Mouse (Mus musculus): ENCODE results near the gene Cdk6. TPM values are rescaled to one million over a fixed set of nuclear protein-coding genes. Genes with fewer than 3 reads are reported as not detected.
"Not testable (repeated sequence)": the region's sequence is repeated elsewhere in the genome, so short reads cannot be mapped to it uniquely, and the experiment has no call there.

The Cdk6 gene
- polyA plus RNA-seq, 1 experiment: 9.7 TPM

DNA sequence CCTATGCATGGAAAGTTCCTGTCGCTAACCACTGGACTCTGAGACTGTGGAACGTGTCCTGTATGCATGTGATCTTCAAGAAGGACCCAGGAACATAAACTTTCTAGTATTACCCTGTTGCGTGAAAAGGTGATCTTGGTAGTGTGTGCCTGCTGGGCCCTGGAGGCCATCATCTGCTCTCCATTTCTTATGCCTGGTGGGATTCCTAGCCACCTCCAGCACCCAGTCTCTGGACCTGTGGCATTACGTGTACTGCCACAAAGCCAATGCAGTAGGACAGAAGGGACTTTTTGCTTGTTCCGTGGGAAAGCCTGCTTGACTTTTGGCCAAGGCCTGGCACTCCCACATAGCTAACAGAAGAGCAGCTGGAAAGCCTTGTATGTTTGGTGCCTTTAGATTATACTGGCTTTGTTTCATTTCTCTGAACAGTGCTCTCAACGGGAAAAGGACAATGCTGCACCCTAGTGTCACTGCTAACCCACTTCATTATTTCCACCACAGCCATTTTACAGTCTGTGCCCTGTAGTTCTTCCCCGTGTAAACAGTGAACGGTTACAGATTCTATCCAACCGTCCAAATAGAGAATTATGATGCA is 175.3 kb downstream of the Cdk6 start:
- DNase-seq (ENCODE audit: low read depth in 1 of 2, low spot score in 2 of 2): peak in 1 of 2 experiments; percentile 34
- Histone ChIP-seq H3K4me3 (ENCODE audit: extremely low read depth, insufficient read depth, insufficient read length) (no peak overlapping the region), H3K36me3 (ENCODE audit: control insufficient read depth, insufficient read depth, low read length) (peaks cover 5% of the 10 kb centered on the region), H3K4me1 (ENCODE audit: control insufficient read depth, insufficient read depth, insufficient read length) (no peaks in the 10 kb centered on the region), H3K27me3 (ENCODE audit: control insufficient read depth, insufficient read depth, low read length) (no peaks in the 10 kb centered on the region), H3K27ac (ENCODE audit: insufficient read depth, low read length) (no peak overlapping the region)
- TF ChIP-seq CTCF (IDR thresholded peaks at IDR 0.05; ENCODE audit: extremely low read depth, insufficient read depth, insufficient read length, insufficient replicate concordance): no peak; the same call in 1 of the 2 replicates
- TF ChIP-seq POLR2A (IDR thresholded peaks at IDR 0.05; ENCODE audit: low read depth, low read length): no peak
- 65% methylated on average over 9 of the region's 9 CpGs for WGBS

DNA sequence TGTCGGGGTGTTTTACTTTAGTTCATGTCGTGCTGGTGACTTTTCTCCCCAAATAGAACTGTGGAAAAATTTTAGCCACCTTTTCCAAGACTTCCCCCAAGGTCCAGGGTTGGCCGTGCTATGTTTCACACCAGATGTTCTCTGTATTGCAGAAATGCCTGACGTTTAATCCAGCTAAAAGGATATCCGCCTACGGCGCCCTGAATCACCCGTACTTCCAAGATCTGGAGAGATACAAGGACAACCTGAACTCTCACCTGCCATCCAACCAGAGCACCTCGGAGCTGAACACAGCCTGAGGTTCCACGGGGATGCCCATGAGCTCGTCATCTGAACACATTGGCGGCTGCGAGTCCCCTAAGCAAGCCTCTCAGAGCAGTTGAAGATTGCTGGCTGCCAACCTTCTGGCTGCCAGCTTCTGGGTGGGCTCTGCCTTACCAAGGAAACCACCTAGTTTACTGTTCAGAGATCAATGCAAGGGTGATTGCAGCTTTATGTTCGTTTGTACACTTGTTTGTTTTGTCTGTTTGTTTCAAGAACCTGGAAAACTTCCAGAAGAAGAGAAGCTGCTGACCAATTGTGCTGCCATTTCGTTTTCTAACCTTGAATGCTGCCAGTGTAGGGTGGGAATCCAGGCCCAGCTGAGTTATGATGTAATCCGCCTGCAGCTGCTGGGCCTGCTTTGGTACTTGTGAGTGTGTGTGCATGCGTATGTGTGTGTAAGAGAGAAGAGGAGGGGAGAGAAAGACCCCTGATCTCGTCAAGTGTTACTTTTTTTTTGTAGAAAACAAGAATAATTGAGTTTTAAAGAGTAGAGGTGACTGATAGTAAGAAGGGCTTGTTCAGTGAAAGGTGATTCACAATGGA is 179.4 kb downstream of the Cdk6 start:
- Histone ChIP-seq H3K27ac (ENCODE audit: insufficient read depth, low read length) (no peak overlapping the region), H3K27me3 (ENCODE audit: control insufficient read depth, insufficient read depth, low read length) (no peaks in the 10 kb centered on the region), H3K4me3 (ENCODE audit: extremely low read depth, insufficient read depth, insufficient read length) (no peak overlapping the region), H3K36me3 (ENCODE audit: control insufficient read depth, insufficient read depth, low read length) (peaks cover 7% of the 10 kb centered on the region), H3K4me1 (ENCODE audit: control insufficient read depth, insufficient read depth, insufficient read length) (no peaks in the 10 kb centered on the region)
- no peak for DNase-seq (ENCODE audit: low read depth in 1 of 2, low spot score in 2 of 2)
- TF ChIP-seq CTCF (IDR thresholded peaks at IDR 0.05; ENCODE audit: extremely low read depth, insufficient read depth, insufficient read length, insufficient replicate concordance) (no peak), POLR2A (IDR thresholded peaks at IDR 0.05; ENCODE audit: low read depth, low read length) (no peak)
- WGBS: 93% methylated on average over 18 of the region's 18 CpGs

DNA sequence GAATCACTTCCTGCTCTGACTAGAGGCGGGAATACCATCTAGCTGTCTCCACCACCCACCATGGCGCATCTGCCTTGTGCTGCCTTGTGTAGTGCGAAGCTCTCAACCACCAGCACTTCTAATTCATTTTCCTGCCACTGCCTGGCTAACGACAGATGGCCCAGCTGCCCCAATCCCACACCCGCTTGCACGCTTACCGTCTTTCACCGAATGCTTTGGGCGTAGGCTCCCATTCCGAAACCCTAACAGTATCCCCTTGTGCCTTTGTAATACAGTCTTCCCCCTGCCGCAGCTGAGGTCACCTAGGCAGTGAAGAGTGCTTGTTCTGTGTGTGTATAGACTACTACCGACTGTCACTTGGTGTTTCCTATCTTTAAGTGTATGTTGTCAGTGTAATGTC is 180.5 kb downstream of the Cdk6 start:
- peaks cover 7% of the 10 kb centered on the region for H3K36me3 ChIP-seq (ENCODE audit: control insufficient read depth, insufficient read depth, low read length)
- no peaks in the 10 kb centered on the region for H3K27me3 ChIP-seq (ENCODE audit: control insufficient read depth, insufficient read depth, low read length)
- WGBS: 96% methylated on average over 12 of the region's 12 CpGs
- no peak overlapping the region for H3K4me3 ChIP-seq (ENCODE audit: extremely low read depth, insufficient read depth, insufficient read length)
- H3K27ac ChIP-seq (ENCODE audit: insufficient read depth, low read length): no peak overlapping the region
- TF ChIP-seq POLR2A (IDR thresholded peaks at IDR 0.05; ENCODE audit: low read depth, low read length) (no peak), CTCF (IDR thresholded peaks at IDR 0.05; ENCODE audit: extremely low read depth, insufficient read depth, insufficient read length, insufficient replicate concordance) (no peak)
- H3K4me1 ChIP-seq (ENCODE audit: control insufficient read depth, insufficient read depth, insufficient read length): no peaks in the 10 kb centered on the region
- DNase-seq (ENCODE audit: low read depth in 1 of 2, low spot score in 2 of 2): no peak

DNA sequence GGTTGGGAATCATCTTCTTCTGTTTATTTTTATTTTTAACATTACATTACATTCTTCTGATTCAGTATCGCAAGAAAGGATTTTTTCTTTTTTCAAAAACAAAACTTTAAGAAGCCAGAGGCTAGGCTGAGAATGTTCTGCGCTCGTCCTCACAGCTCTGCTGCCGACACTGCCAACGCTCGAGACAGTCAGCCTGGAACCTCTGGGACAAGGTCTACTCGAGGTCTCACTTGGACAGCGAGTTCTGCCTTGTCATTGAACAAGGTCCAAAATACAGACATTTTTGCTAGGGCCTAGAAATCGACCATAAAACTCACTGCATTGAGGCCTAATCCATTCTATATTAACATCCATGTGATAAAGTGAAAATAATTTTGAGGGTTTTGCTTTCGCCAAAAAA is 181.5 kb downstream of the Cdk6 start:
- H3K36me3 ChIP-seq (ENCODE audit: control insufficient read depth, insufficient read depth, low read length): peaks cover 7% of the 10 kb centered on the region
- H3K27ac ChIP-seq (ENCODE audit: insufficient read depth, low read length): no peak overlapping the region
- no peaks in the 10 kb centered on the region for H3K27me3 ChIP-seq (ENCODE audit: control insufficient read depth, insufficient read depth, low read length)
- no peaks in the 10 kb centered on the region for H3K4me1 ChIP-seq (ENCODE audit: control insufficient read depth, insufficient read depth, insufficient read length)
- no peak for TF ChIP-seq POLR2A (IDR thresholded peaks at IDR 0.05; ENCODE audit: low read depth, low read length)
- no peak for TF ChIP-seq CTCF (IDR thresholded peaks at IDR 0.05; ENCODE audit: extremely low read depth, insufficient read depth, insufficient read length, insufficient replicate concordance)
- DNase-seq (ENCODE audit: low read depth in 1 of 2, low spot score in 2 of 2): no peak
- WGBS: 95% methylated on average over 10 of the region's 10 CpGs
- H3K4me3 ChIP-seq (ENCODE audit: extremely low read depth, insufficient read depth, insufficient read length): no peak overlapping the region

DNA sequence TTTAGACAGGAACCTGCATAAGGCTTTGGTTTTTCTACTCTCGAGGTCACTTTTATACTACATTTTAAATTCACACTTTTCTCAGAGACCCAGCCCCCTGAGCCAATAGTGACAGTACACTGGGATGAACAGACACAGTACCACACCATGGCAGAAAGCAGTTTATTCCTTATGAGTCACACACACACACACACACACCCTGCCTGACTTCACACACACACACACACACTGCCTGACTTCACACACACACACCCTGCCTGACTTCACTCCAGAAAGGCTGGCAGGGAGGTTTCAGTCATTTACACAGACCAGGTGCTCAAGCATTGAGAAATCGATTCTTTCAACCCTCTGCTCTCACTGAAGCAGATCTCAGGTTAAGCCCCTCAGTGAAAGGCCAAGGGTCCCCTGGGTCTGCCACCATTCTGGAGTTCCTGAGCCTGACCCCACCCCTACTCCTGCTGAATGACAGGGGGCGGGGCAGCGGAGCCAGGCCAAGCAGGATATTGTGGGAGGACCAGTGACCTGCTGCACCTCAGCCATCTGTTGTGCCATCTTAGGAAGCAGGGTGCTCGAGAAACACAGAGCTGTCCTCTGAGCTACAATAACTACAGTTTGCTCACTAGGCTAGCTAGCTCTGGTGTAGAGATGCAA is 185.9 kb downstream of the Cdk6 start:
- no peaks in the 10 kb centered on the region for H3K27me3 ChIP-seq (ENCODE audit: control insufficient read depth, insufficient read depth, low read length)
- H3K36me3 ChIP-seq (ENCODE audit: control insufficient read depth, insufficient read depth, low read length): peaks cover under 1% of the 10 kb centered on the region; the same call in 1 of the 2 replicates
- 80% methylated on average over 5 of the region's 5 CpGs for WGBS
- H3K27ac ChIP-seq (ENCODE audit: insufficient read depth, low read length): no peak overlapping the region
- H3K4me3 ChIP-seq (ENCODE audit: extremely low read depth, insufficient read depth, insufficient read length): no peak overlapping the region
- no peak for TF ChIP-seq CTCF (IDR thresholded peaks at IDR 0.05; ENCODE audit: extremely low read depth, insufficient read depth, insufficient read length, insufficient replicate concordance)
- TF ChIP-seq POLR2A (IDR thresholded peaks at IDR 0.05; ENCODE audit: low read depth, low read length): no peak
- H3K4me1 ChIP-seq (ENCODE audit: control insufficient read depth, insufficient read depth, insufficient read length): no peaks in the 10 kb centered on the region
- DNase-seq (ENCODE audit: low read depth in 1 of 2, low spot score in 2 of 2): no peak

DNA sequence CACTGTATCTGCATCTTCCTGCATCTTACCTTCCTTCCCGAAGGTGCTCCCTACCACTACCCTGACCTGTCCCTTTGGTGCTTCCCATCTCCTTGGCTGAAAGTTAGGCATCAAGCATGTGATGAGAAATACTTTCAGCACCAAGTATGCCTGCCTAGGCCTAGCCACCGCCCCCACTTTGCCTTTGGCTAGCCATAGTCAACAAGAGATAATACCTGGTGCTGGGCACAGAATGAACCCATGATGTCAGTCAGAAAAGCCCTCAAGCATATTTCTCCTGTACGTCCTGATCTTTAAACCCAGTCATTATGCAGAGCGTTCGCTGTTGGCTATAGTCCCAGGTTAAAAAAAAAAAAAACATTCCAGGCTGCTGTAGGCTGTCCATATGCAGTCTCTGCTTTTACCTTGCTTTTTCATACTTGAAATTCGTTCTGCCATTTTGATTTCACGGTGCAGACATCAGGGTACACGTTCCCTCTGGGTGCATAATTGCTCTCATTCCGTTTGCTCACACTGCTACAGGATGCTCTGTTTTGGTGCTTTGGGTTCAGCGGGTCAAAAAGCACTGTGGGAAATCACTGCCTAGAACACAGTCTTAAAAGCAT is 188.4 kb downstream of the Cdk6 start:
- H3K4me3 ChIP-seq (ENCODE audit: extremely low read depth, insufficient read depth, insufficient read length): no peak overlapping the region
- WGBS: 89% methylated on average over 10 of the region's 10 CpGs
- H3K27ac ChIP-seq (ENCODE audit: insufficient read depth, low read length): no peak overlapping the region
- no peak for TF ChIP-seq POLR2A (IDR thresholded peaks at IDR 0.05; ENCODE audit: low read depth, low read length)
- no peak for TF ChIP-seq CTCF (IDR thresholded peaks at IDR 0.05; ENCODE audit: extremely low read depth, insufficient read depth, insufficient read length, insufficient replicate concordance)
- H3K36me3 ChIP-seq (ENCODE audit: control insufficient read depth, insufficient read depth, low read length): no peaks in the 10 kb centered on the region
- H3K4me1 ChIP-seq (ENCODE audit: control insufficient read depth, insufficient read depth, insufficient read length): no peaks in the 10 kb centered on the region
- no peak for DNase-seq (ENCODE audit: low read depth in 1 of 2, low spot score in 2 of 2)
- no peaks in the 10 kb centered on the region for H3K27me3 ChIP-seq (ENCODE audit: control insufficient read depth, insufficient read depth, low read length)

DNA sequence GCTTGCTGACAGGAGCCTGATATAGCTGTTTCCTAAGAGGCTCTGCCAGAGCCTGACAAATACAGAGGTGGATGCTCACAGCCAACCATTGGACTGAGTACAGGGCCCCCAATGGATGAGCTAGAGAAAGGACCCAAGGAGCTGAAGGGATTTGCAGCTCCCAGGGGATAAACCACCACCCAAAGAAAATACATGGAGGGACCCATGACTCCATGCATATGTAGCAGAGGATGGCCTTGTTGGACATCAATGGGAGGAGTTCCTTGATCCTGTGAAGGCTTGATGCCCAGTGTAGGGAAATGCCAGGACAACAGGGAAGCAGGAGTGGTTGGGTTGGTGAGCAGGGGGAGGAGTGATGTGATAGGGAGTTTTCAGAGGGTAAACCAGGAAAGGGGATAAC is 190.8 kb downstream of the Cdk6 start:
- H3K27me3 ChIP-seq (ENCODE audit: control insufficient read depth, insufficient read depth, low read length); H3K27ac ChIP-seq (ENCODE audit: insufficient read depth, low read length); DNase-seq (ENCODE audit: low read depth in 1 of 2, low spot score in 2 of 2): not testable (repeated sequence)

More for the DNA sequence above, 190.8 kb downstream of the Cdk6 start:
- H3K4me1 ChIP-seq (ENCODE audit: control insufficient read depth, insufficient read depth, insufficient read length); H3K4me3 ChIP-seq (ENCODE audit: extremely low read depth, insufficient read depth, insufficient read length); H3K36me3 ChIP-seq (ENCODE audit: control insufficient read depth, insufficient read depth, low read length): not testable (repeated sequence)

Measured in spleen, adult 2 months (tissue).